Mouse (Mus musculus): Measurements from ENCODE around the gene Sf3b5. TPM values are rescaled to one million over a fixed set of nuclear protein-coding genes. Genes with fewer than 3 reads are reported as not detected.

Sf3b5 gene
- polyA plus RNA-seq (2012; fragmentation: generic; extraction: Trizol) = 43.7 TPM
- long read RNA-seq, experiment 1, transcript Sf3b5-201 (1 exons, 3,841 nt) = major isoform, 102 of 102 reads
- long read RNA-seq, experiment 1, partial matches to known transcripts = 0 of 102 reads
- long read RNA-seq, experiment 1, other reads (novel, unspliced or antisense) = 0 of 102 reads
- long read RNA-seq, experiment 2, transcript Sf3b5-201 (1 exons, 3,841 nt) = major isoform, 15 of 15 reads
- long read RNA-seq, experiment 2, partial matches to known transcripts = 0 of 15 reads
- long read RNA-seq, experiment 2, other reads (novel, unspliced or antisense) = 0 of 15 reads

DNA sequence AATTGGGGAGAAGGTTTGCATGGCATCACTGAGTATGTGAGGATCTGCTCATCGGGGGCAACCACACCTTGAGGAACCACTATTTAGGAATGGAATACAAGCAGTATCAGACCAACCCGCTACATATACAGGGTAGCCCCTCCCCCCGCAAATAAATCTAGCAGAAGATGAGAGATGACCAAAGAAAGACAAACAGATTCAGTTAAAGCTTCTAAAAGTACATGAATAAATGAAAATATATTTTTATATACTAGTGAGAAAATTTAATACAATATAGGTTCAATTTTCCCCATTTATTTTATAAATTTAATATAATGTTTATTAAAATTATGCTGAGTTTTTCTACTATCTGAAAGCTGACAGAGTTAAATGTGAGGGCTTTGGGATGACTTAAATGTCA, at the start of gene Sf3b5:
Gene Sf3b5 (plus strand): TSS at position 301 of the 400 bp plus-strand sequence.
- no peaks in the 10 kb centered on the region for H3K27me3 ChIP-seq (ENCODE audit: control insufficient read depth, insufficient read depth, insufficient read length)
- H3ac ChIP-seq (ENCODE audit: control insufficient read depth, insufficient read length, low read depth) = no peak within 1 kb of the TSS
- peaks cover 6% of the 10 kb centered on the region for H3K36me3 ChIP-seq (ENCODE audit: control insufficient read depth, insufficient read depth)
- H3K79me3 ChIP-seq (ENCODE audit: low read depth) = peaks cover 16% of the 10 kb centered on the region
- TF ChIP-seq MAX (IDR thresholded peaks at IDR 0.05) (no peak), FOSL1 (IDR thresholded peaks at IDR 0.05; ENCODE audit: insufficient read depth, low read length, poor library complexity, severe bottlenecking) (no peak), USF1 (IDR thresholded peaks at IDR 0.05; ENCODE audit: low read depth) (no peak), MYOD1 (IDR thresholded peaks at IDR 0.05; ENCODE audit: control insufficient read depth, insufficient read length, low read depth) (no peak), CEBPB (IDR thresholded peaks at IDR 0.05; ENCODE audit: low read depth) (no peak), MYOG (IDR thresholded peaks at IDR 0.05; ENCODE audit: control insufficient read depth, extremely low read depth, insufficient read length) (no peak)
- H3K79me2 ChIP-seq (ENCODE audit: control insufficient read depth, insufficient read depth) = peaks cover 18% of the 10 kb centered on the region
- no peak within 1 kb of the TSS for H3K4me3 ChIP-seq (ENCODE audit: insufficient read depth, poor library complexity, severe bottlenecking)

DNA sequence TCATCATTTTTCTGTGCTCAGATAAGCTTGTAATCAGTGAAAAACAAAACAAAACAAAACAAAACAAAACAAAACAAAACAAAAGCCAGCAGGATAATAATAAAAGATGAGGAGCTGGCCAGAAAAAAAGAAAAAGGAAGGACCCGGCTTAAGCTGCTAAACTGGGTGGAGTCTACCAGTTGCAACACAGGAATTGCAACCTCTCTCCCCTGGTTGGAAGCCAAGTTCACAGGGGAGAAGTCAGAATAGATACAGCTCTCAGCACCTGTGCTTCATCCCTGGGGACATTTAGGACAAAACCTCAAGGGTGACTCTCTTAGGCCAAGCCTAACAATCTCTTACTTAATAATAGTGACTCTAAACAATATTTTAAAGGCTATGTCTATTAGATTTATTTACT, 49.3 kb upstream of the Sf3b5 start:
- Histone ChIP-seq H3K79me3 (ENCODE audit: low read depth) (no peaks in the 10 kb centered on the region), H3K79me2 (ENCODE audit: control insufficient read depth, insufficient read depth) (no peaks in the 10 kb centered on the region), H3K36me3 (ENCODE audit: control insufficient read depth, insufficient read depth) (no peaks in the 10 kb centered on the region), H3K4me3 (ENCODE audit: insufficient read depth, poor library complexity, severe bottlenecking) (no peak overlapping the region), H3K27me3 (ENCODE audit: control insufficient read depth, insufficient read depth, insufficient read length) (no peaks in the 10 kb centered on the region), H3ac (ENCODE audit: control insufficient read depth, insufficient read length, low read depth) (no peak overlapping the region)
- TF ChIP-seq USF1 (IDR thresholded peaks at IDR 0.05; ENCODE audit: low read depth) = no peak
- TF ChIP-seq MYOG (IDR thresholded peaks at IDR 0.05; ENCODE audit: control insufficient read depth, extremely low read depth, insufficient read length) = no peak
- TF ChIP-seq MAX (IDR thresholded peaks at IDR 0.05) = no peak
- no peak for TF ChIP-seq CEBPB (IDR thresholded peaks at IDR 0.05; ENCODE audit: low read depth)
- no peak for TF ChIP-seq FOSL1 (IDR thresholded peaks at IDR 0.05; ENCODE audit: insufficient read depth, low read length, poor library complexity, severe bottlenecking)
- TF ChIP-seq CTCF (IDR thresholded peaks at IDR 0.05; ENCODE audit: control insufficient read depth, insufficient read depth, insufficient read length) = no peak
- TF ChIP-seq MYOD1 (IDR thresholded peaks at IDR 0.05; ENCODE audit: control insufficient read depth, insufficient read length, low read depth) = no peak

GRCm38 (mm10) chr10:12957271-12957670, 47.9 kb upstream of the Sf3b5 start:
- H3K79me3 ChIP-seq (ENCODE audit: low read depth) = no peaks in the 10 kb centered on the region
- no peaks in the 10 kb centered on the region for H3K27me3 ChIP-seq (ENCODE audit: control insufficient read depth, insufficient read depth, insufficient read length)
- no peak overlapping the region for H3K4me3 ChIP-seq (ENCODE audit: insufficient read depth, poor library complexity, severe bottlenecking)
- no peaks in the 10 kb centered on the region for H3K79me2 ChIP-seq (ENCODE audit: control insufficient read depth, insufficient read depth)
- no peak overlapping the region for H3ac ChIP-seq (ENCODE audit: control insufficient read depth, insufficient read length, low read depth)
- TF ChIP-seq MYOD1 (IDR thresholded peaks at IDR 0.05; ENCODE audit: control insufficient read depth, insufficient read length, low read depth) (no peak), CTCF (IDR thresholded peaks at IDR 0.05; ENCODE audit: control insufficient read depth, insufficient read depth, insufficient read length) (no peak), MYOG (IDR thresholded peaks at IDR 0.05; ENCODE audit: control insufficient read depth, extremely low read depth, insufficient read length) (no peak), MAX (IDR thresholded peaks at IDR 0.05) (no peak), CEBPB (IDR thresholded peaks at IDR 0.05; ENCODE audit: low read depth) (no peak), FOSL1 (IDR thresholded peaks at IDR 0.05; ENCODE audit: insufficient read depth, low read length, poor library complexity, severe bottlenecking) (no peak), USF1 (IDR thresholded peaks at IDR 0.05; ENCODE audit: low read depth) (no peak)
- no peaks in the 10 kb centered on the region for H3K36me3 ChIP-seq (ENCODE audit: control insufficient read depth, insufficient read depth)

DNA sequence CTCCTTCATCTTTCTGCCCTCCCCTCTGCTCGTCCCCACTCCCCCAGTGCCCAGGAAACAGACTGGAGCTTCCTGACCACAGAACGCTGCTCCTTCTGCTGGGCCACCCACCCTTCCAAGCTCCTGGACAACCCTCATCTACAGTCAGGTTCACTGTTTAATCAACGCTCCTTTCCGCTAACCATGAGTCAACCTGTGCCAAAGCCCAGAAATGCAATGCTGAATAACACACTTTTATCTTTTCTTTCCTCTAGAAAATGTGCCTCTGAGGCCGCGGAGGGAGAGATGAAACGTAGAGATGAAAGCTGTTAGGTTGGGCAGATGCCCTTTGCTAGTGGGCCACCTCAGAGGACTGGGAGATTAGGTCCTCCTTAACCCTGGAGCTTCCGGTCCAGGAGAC, 43.6 kb upstream of the Sf3b5 start:
- no peaks in the 10 kb centered on the region for H3K79me3 ChIP-seq (ENCODE audit: low read depth)
- TF ChIP-seq FOSL1 (IDR thresholded peaks at IDR 0.05; ENCODE audit: insufficient read depth, low read length, poor library complexity, severe bottlenecking) (no peak), CEBPB (IDR thresholded peaks at IDR 0.05; ENCODE audit: low read depth) (no peak), USF1 (IDR thresholded peaks at IDR 0.05; ENCODE audit: low read depth) (no peak)
- no peaks in the 10 kb centered on the region for H3K36me3 ChIP-seq (ENCODE audit: control insufficient read depth, insufficient read depth)
- H3ac ChIP-seq (ENCODE audit: control insufficient read depth, insufficient read length, low read depth) = no peak overlapping the region
- no peak overlapping the region for H3K4me3 ChIP-seq (ENCODE audit: insufficient read depth, poor library complexity, severe bottlenecking)
- H3K27me3 ChIP-seq (ENCODE audit: control insufficient read depth, insufficient read depth, insufficient read length) = no peaks in the 10 kb centered on the region
- no peaks in the 10 kb centered on the region for H3K79me2 ChIP-seq (ENCODE audit: control insufficient read depth, insufficient read depth)

DNA sequence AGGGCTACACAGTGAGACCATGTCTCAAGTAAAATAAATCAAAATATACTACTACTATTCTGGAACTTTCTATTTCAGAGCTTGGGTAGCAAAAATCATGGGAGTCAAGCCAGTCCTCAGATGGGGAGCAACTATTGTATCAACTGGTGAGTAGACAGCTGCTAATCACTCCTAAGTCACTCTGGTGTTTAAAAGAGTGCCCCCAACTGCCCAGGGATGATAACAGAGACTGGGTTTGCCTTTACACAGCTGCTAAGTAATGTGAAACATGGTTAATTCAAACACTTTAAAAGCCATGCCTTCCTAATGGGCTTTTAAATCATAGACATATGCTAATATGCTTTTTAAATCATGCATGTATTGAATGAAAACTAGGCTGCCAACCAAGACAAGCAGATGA, 42.9 kb upstream of the Sf3b5 start:
- H3K27me3 ChIP-seq (ENCODE audit: control insufficient read depth, insufficient read depth, insufficient read length) = no peaks in the 10 kb centered on the region
- no peaks in the 10 kb centered on the region for H3K79me2 ChIP-seq (ENCODE audit: control insufficient read depth, insufficient read depth)
- no peak overlapping the region for H3K4me3 ChIP-seq (ENCODE audit: insufficient read depth, poor library complexity, severe bottlenecking)
- H3ac ChIP-seq (ENCODE audit: control insufficient read depth, insufficient read length, low read depth) = no peak overlapping the region
- H3K36me3 ChIP-seq (ENCODE audit: control insufficient read depth, insufficient read depth) = no peaks in the 10 kb centered on the region
- TF ChIP-seq CEBPB (IDR thresholded peaks at IDR 0.05; ENCODE audit: low read depth) (no peak), CTCF (IDR thresholded peaks at IDR 0.05; ENCODE audit: control insufficient read depth, insufficient read depth, insufficient read length) (no peak), MYOG (IDR thresholded peaks at IDR 0.05; ENCODE audit: control insufficient read depth, extremely low read depth, insufficient read length) (no peak), MAX (IDR thresholded peaks at IDR 0.05) (no peak), MYOD1 (IDR thresholded peaks at IDR 0.05; ENCODE audit: control insufficient read depth, insufficient read length, low read depth) (no peak), FOSL1 (IDR thresholded peaks at IDR 0.05; ENCODE audit: insufficient read depth, low read length, poor library complexity, severe bottlenecking) (no peak), USF1 (IDR thresholded peaks at IDR 0.05; ENCODE audit: low read depth) (no peak)
- no peaks in the 10 kb centered on the region for H3K79me3 ChIP-seq (ENCODE audit: low read depth)
